Mouse (Mus musculus): ENCODE results near the gene Herpud2. TPM values are rescaled to one million over a fixed set of nuclear protein-coding genes. Genes with fewer than 3 reads are reported as not detected.
A peak's percentile ranks its signal among the peaks of the same experiment; 100 is the strongest.
"Not testable (repeated sequence)": the region's sequence is repeated elsewhere in the genome, so short reads cannot be mapped to it uniquely, and the experiment has no call there.

Herpud2 gene
- polyA plus RNA-seq, 1 experiment from 2014 or later = 47.0 TPM

GRCm38 (mm10) chr9:25132253-25132652, 19.4 kb downstream of the Herpud2 start:
- peaks cover 59% of the 10 kb centered on the region for H3K79me2 ChIP-seq (ENCODE audit: inconsistent target)
- H3K27ac ChIP-seq = no peak overlapping the region
- H3K36me3 ChIP-seq (ENCODE audit: inconsistent target) = peaks cover 8% of the 10 kb centered on the region; the same call in 1 of the 2 replicates
- H3K4me3 ChIP-seq (ENCODE audit: inconsistent target) = no peak overlapping the region

- Histone ChIP-seq H3K27ac (0 out of 2 replicates have a peak overlapping the region, but pooled peaks have one; percentile 19), H3K36me3 (ENCODE audit: inconsistent target) (peaks cover 23% of the 10 kb centered on the region)
Observed at GRCm38 (mm10) chr9:25124048-25124447, 27.6 kb downstream of the Herpud2 start.

GRCm38 (mm10) chr9:25123590-25123989, 28.0 kb downstream of the Herpud2 start:
- no CpG with 5 or more reads among the region's 1 CpGs for WGBS (ENCODE audit: missing documents)
- not testable (repeated sequence) for H3K79me2 ChIP-seq (ENCODE audit: inconsistent target); H3K4me3 ChIP-seq (ENCODE audit: inconsistent target); H3K27ac ChIP-seq
- H3K36me3 ChIP-seq (ENCODE audit: inconsistent target) = peaks cover 23% of the 10 kb centered on the region

More at GRCm38 (mm10) chr9:25124048-25124447, 27.6 kb downstream of the Herpud2 start:
- 17% methylated on average over 2 of the region's 2 CpGs for WGBS (ENCODE audit: missing documents)
- H3K79me2 ChIP-seq (ENCODE audit: inconsistent target) = no peaks in the 10 kb centered on the region; the same call in 1 of the 2 replicates
- no peak overlapping the region for H3K4me3 ChIP-seq (ENCODE audit: inconsistent target)

GRCm38 (mm10) chr9:25104638-25105037, 47.0 kb downstream of the Herpud2 start:
- Histone ChIP-seq H3K27ac (no peak overlapping the region), H3K36me3 (ENCODE audit: inconsistent target) (peaks cover 30% of the 10 kb centered on the region)

GRCm38 (mm10) chr9:25102881-25103280, 48.7 kb downstream of the Herpud2 start:
- Histone ChIP-seq H3K4me3 (ENCODE audit: inconsistent target) (no peak overlapping the region), H3K27ac (no peak overlapping the region), H3K79me2 (ENCODE audit: inconsistent target) (no peaks in the 10 kb centered on the region), H3K36me3 (ENCODE audit: inconsistent target) (peaks cover 18% of the 10 kb centered on the region)
- WGBS (ENCODE audit: missing documents) = 94% methylated on average over 1 of the region's 1 CpGs

More at GRCm38 (mm10) chr9:25104638-25105037, 47.0 kb downstream of the Herpud2 start:
- Histone ChIP-seq H3K79me2 (ENCODE audit: inconsistent target) (no peaks in the 10 kb centered on the region), H3K4me3 (ENCODE audit: inconsistent target) (no peak overlapping the region)

- H3K27ac ChIP-seq = no peak overlapping the region
- H3K36me3 ChIP-seq (ENCODE audit: inconsistent target) = no peaks in the 10 kb centered on the region
- WGBS (ENCODE audit: missing documents) = 100% methylated on average over 1 of the region's 1 CpGs
- H3K79me2 ChIP-seq (ENCODE audit: inconsistent target) = no peaks in the 10 kb centered on the region
- no peak overlapping the region for H3K4me3 ChIP-seq (ENCODE audit: inconsistent target)
Observed at GRCm38 (mm10) chr9:25090853-25091252, 60.8 kb downstream of the Herpud2 start.

- no peaks in the 10 kb centered on the region for H3K79me2 ChIP-seq (ENCODE audit: inconsistent target)
- no peak within 1 kb of the TSS for H3K27ac ChIP-seq
- 93% methylated on average over 2 of the region's 2 CpGs for WGBS (ENCODE audit: missing documents)
- H3K36me3 ChIP-seq (ENCODE audit: inconsistent target) = no peaks in the 10 kb centered on the region
- no peak within 1 kb of the TSS for H3K4me3 ChIP-seq (ENCODE audit: inconsistent target)
Observed at GRCm38 (mm10) chr9:25089122-25089521, 62.5 kb downstream of the Herpud2 start, which contains the start of gene Gm10181. TSS of gene Gm10181 (plus strand) at chr9:25089422.

- 100% methylated on average over 1 of the region's 1 CpGs for WGBS (ENCODE audit: missing documents)
Observed at GRCm38 (mm10) chr9:25076505-25076904, 75.1 kb downstream of the Herpud2 start.

GRCm38 (mm10) chr9:25075977-25076376, 75.6 kb downstream of the Herpud2 start:
- H3K27ac ChIP-seq = 0 out of 2 replicates have a peak overlapping the region, but pooled peaks have one; percentile 10
- no peak overlapping the region for H3K4me3 ChIP-seq (ENCODE audit: inconsistent target)
- H3K79me2 ChIP-seq (ENCODE audit: inconsistent target) = no peaks in the 10 kb centered on the region
- no peaks in the 10 kb centered on the region for H3K36me3 ChIP-seq (ENCODE audit: inconsistent target)
- WGBS (ENCODE audit: missing documents) = 7% methylated on average over 3 of the region's 3 CpGs

More at GRCm38 (mm10) chr9:25076505-25076904, 75.1 kb downstream of the Herpud2 start:
- Histone ChIP-seq H3K27ac (no peak overlapping the region), H3K79me2 (ENCODE audit: inconsistent target) (no peaks in the 10 kb centered on the region), H3K4me3 (ENCODE audit: inconsistent target) (no peak overlapping the region), H3K36me3 (ENCODE audit: inconsistent target) (no peaks in the 10 kb centered on the region)

GRCm38 (mm10) chr9:25072666-25073065, 79.0 kb downstream of the Herpud2 start:
- WGBS (ENCODE audit: missing documents) = 100% methylated on average over 1 of the region's 1 CpGs
- H3K36me3 ChIP-seq (ENCODE audit: inconsistent target) = no peaks in the 10 kb centered on the region

GRCm38 (mm10) chr9:25058726-25059125, 92.9 kb downstream of the Herpud2 start:
- Histone ChIP-seq H3K79me2 (ENCODE audit: inconsistent target) (no peaks in the 10 kb centered on the region), H3K27ac (no peak overlapping the region), H3K36me3 (ENCODE audit: inconsistent target) (no peaks in the 10 kb centered on the region), H3K4me3 (ENCODE audit: inconsistent target) (no peak overlapping the region)
- 79% methylated on average over 2 of the region's 3 CpGs for WGBS (ENCODE audit: missing documents)

More at GRCm38 (mm10) chr9:25072666-25073065, 79.0 kb downstream of the Herpud2 start:
- no peak overlapping the region for H3K27ac ChIP-seq
- H3K4me3 ChIP-seq (ENCODE audit: inconsistent target) = no peak overlapping the region
- H3K79me2 ChIP-seq (ENCODE audit: inconsistent target) = no peaks in the 10 kb centered on the region

Other genes starting within 250 kb of the Herpud2 start
- gene Gm10181, start 62.4 kb downstream of the Herpud2 start, polyA plus RNA-seq (2018) = not detected in 3 replicates
- gene Sept7, start 100.6 kb upstream of the Herpud2 start, polyA plus RNA-seq (2018) = 119 to 225 TPM (median 205 TPM) in 3 replicates

Measured in macrophage (primary cell).